Mouse (Mus musculus): ENCODE measurements at regions not wholly inside any gene's neighbourhood (a gene's known extent, or its start where the extent isn't known, plus 50 kb on each side); places are given as distances from the start of the nearest gene placed in this dataset.
"Not testable (repeated sequence)": the region's sequence is repeated elsewhere in the genome, so short reads cannot be mapped to it uniquely, and the experiment has no call there.

- no peak for DNase-seq
Measured at GRCm38 (mm10) chr10:6262029-6262428, 339.8 kb upstream of the Rgs17 start.

GRCm38 (mm10) chr10:6265662-6266061 lies 343.5 kb upstream of the Rgs17 start:
- DNase-seq = no peak

- DNase-seq = no peak
Measured at GRCm38 (mm10) chr10:6291388-6291787, 369.2 kb upstream of the Rgs17 start.

- peak; percentile 32 for DNase-seq
Measured at GRCm38 (mm10) chr10:6296621-6297020, 374.4 kb upstream of the Rgs17 start.

DNA sequence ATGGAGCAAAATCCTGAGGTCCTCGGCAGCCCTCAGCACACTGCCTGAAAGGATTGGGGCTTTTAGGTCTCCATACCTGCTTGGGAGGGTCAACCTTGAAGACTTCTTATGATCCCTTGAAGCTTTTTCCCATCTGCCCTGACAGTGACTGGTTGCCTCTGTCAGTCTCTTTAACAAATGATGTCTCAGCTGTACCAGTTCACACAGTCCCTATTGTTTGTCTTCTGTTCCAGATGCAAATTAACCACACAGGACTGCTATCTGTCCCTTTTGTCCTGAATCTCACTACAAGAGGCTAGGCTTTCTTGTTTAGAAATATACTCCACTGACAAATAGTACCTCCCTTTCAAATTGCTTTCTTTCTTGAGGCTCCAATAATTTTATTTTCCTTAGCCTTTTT lies 375.6 kb upstream of the Rgs17 start:
- DNase-seq = no peak

GRCm38 (mm10) chr10:6298682-6299081 lies 376.5 kb upstream of the Rgs17 start:
- DNase-seq = peak; percentile 11

DNA sequence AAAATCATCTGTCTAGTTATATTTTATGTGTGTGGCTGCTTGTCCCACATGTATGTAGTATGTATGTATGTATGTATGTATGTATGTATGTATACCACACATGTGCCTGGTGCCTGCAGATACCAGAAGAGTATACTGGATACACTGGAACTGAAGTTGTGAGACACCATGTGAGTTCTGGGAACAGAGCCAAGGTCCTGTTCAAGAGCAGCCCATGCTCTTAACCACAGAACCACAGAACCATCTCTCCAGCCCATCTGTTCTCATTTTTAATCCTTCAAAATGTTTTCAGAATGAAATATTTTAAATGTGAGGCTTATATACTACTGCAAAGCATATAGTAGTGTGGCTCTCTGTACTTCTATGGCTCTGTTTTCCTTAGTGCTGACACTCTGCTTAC lies 379.3 kb upstream of the Rgs17 start:
- no peak for DNase-seq

- no peak for DNase-seq
Measured at GRCm38 (mm10) chr10:6309351-6309750, 387.2 kb upstream of the Rgs17 start.

DNA sequence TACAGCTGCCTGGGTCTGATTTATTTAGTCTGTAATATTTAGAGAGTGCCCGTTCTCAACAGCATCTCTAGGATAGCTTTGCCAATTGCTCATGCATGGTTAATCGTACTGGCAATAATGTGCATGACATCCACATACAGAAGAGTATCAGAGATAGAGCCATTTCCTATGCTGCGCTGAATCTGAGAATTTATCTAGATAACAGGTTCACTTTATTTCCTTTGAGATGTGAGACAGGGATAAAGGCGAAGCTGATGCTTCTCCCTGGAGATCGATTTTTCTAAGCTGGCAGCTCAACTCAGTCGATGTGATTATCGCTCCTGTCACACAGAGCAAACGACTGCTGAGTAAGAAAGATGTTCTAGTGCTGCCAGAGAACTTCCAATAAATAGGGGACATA lies 416.7 kb upstream of the Oprm1 start:
- no peak for DNase-seq

- not testable (repeated sequence) for DNase-seq
Measured at GRCm38 (mm10) chr10:6349216-6349615, 409.1 kb upstream of the Oprm1 start.

GRCm38 (mm10) chr10:6366182-6366581 lies 392.1 kb upstream of the Oprm1 start:
- no peak for DNase-seq

DNA sequence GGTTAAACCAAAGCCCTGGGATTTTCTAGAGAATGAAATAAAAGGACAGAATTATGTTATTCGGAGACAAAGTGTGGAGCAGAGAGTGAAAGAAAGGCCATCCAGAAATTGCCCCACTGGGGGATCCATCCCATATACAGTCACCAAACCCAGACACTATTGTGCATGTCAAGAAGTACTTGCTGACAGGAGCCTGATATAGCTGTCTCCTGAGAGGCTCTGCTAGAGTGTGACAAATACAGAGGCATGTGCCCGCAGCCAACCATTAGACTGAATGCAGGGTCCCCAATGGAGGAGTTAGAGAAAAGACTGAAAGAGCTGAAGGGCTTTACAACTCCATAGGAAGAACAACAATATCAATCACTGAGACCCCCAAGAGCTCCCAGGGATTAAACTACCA lies 386.6 kb upstream of the Oprm1 start:
- no peak for DNase-seq

DNA sequence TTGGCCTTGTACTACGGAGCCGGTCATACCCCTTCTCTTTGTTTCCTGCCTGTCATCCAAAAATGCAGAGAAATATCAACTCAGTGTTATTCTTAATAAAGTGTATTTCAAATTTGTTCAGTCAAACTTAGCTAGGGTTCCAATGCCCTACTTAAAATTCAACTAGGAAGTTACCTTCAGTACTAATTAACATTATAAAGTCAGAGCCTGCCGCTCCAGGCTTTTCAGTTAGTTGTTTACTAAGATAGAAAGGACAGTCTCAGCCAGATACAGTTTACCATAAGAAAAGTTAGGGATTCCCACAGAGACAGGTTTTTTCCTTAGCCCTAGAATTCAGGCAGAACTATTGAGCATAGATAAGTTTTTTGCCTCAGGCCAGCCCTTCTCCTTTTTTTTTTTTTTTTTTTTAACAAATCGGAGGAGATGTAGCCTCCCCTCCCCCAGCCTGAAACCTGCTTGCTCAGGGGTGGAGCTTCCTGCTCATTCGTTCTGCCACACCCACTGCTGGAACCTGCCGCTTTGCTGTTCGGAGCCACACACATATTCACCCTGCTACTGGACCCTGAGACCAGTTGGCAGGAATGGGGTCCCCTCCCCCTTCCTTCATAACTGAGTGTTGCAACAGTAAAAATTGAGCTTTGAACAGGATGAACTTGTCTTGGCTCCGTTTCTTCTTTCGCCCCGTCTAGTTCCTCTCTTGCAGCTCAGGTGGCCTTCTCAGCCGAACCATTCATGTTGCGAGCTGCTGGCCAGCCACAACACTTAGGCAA lies 340.8 kb upstream of the Oprm1 start:
- not testable (repeated sequence) for DNase-seq

- not testable (repeated sequence) for DNase-seq
Measured at GRCm38 (mm10) chr10:6418234-6418633, 340.1 kb upstream of the Oprm1 start.

- DNase-seq = no peak
Measured at GRCm38 (mm10) chr10:6465824-6466223, 292.5 kb upstream of the Oprm1 start.

DNA sequence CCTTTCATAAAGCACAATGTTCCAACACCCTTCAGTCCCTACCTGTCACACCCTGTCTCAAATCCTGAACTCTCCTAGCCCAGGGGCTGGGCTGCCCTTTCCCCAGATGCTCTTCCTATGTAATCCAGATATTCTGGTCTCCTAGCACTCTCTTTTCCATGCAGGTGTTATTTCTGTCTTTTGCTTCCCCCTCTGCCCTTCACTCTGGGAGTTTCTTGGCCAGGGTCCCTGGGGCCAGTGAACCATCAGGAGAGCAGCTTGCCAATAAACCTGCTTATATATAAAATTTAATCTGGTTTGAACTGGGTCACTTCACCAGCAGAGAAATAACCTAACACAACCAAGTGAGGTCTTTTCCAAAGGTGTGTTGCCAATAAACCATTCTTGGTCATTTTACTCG lies 278.0 kb upstream of the Oprm1 start:
- DNase-seq = no peak

DNA sequence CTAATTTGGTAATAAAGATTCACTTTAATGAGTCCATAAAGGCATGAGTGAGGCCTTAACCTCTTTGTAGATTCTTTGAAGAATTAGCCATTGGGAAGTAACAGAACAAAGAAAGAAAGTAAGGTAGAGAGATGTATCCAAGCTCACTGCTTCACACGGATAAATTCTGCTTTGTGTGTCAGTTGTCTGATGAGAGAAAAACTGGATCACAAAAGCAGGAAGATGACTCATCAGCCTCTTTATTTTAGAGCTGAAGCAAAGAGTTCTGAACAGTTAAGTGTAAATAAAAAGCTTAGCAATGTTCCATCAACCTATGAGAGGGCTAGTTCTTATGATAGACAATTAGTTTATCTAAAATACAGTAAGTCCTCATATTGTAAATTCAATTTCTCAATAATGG lies 269.7 kb upstream of the Oprm1 start:
- DNase-seq = no peak

DNA sequence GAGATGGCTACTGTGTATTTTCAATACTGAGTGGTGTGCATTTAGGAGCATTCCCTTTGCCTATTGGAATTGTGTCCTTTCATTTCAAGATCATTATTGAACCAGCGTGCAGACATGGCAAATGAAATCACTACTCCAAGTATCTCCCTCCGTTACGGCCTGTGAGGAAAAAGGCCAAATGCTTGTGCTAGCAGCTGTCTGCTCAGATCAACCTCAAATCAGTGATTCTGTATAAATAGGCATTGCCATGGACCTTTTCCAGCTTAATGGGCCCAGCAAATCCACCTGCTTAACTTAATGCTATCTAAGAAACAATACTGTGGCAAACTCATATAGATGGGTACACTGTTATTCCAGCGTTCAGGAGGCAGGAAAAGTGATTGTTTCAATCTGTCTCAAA lies 265.6 kb upstream of the Oprm1 start:
- DNase-seq = no peak

DNA sequence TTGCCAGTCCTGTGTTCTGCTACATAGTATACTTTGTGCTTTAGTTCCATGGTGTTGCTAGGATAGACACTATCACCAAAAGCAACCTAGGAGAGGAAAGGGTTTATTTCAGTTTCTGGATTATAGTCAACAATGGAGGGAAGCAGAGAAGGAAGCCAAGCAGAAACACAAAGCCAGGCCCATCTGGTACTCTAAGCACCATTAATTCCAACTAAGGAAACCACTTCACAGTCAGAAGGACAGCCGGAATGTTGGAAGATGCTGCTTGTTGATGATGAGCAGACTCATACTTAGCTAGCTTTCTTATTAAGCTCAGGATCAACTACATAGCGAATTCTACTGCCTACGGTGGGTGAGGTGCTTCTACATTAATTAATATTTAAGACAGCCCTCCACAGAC lies 263.2 kb upstream of the Oprm1 start:
- DNase-seq = no peak

DNA sequence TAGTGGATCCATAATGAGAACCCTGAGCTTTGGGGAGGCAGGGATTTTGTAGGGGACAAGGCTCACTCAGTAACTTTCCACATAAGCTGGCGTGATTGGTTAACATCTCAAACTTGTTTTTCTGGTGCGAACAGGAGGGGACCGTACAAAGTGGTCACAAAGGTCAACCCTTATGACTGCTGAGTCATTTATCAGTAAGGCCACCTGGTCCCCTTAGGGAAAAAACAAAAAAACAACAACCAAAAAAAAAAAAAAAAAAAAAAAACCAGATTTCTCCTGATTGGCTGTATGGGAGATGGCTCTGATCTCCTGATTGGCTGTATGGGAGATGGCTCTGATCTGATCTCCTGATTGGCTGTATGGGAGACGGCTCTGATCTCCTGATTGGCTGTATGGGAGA lies 244.0 kb upstream of the Oprm1 start:
- DNase-seq = no peak

DNA sequence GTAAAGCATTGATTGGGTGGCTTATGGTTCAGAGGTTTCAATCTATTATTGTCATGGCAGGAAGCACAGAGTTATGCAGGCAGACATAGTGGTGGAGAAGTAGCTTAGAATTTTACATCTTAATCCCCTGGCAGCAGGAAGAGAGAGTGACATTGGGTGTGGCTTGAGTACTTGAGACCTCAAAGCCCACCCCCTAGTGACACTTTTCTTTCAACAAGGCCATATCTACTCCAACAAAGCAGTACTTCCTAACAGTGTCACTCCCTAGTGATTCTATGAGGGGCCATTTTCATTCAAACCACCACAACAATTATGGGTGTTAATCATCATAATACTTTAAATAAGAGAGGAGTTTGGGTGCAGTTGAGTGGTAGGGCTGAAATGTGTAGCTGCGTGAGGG lies 195.8 kb upstream of the Oprm1 start:
- no peak for DNase-seq

DNA sequence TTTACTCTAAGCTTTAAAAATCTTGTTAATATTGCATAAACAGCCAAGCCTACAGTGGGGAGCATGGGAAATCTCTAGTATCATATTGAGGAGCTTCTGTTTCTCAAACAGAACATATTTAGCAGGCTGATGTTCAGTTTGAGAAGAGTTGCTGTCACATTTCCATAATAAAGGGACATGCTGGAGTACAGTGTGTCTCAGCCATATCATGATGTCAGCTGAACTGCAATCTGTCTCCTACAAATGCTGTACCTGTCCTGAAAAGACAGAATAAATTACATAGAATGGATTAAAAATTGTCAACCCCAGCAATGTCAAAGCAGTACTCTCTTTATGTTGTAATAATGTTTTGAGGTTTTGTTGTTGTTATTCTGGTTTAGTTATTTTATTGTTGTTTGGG lies 179.7 kb upstream of the Oprm1 start:
- DNase-seq = peak; percentile 21

GRCm38 (mm10) chr10:6585821-6586220 lies 172.5 kb upstream of the Oprm1 start:
- not testable (repeated sequence) for DNase-seq

GRCm38 (mm10) chr10:6590211-6590610 lies 168.1 kb upstream of the Oprm1 start:
- no peak for DNase-seq

DNA sequence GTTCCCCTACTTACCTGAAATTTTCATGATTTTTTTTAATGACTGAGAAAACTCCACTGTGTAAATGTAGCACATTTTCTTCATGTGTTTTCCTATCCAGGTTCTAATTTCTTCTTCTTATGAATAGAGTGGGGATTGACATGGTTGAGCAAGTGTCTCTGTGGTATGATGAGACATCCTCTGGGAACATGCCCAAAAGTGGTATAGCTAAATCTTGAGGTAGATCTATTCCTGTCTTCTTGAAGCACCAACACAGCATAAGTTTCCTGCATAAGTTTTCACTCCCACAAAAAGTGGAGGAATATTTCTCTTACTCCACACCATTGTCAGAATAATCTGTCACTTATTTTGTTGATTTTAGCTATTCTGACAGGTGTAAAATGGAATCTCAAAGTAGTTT lies 161.1 kb upstream of the Oprm1 start:
- DNase-seq = no peak

All from layer of hippocampus, adult 9-11 months (tissue).